Mouse (Mus musculus) retina, postnatal 7 days (tissue): ENCODE measurements at regions not wholly inside any gene's neighbourhood (a gene's known extent, or its start where the extent isn't known, plus 50 kb on each side); places are given as distances from the start of the nearest gene placed in this dataset.
A peak's percentile ranks its signal among the peaks of the same experiment; 100 is the strongest.

Experiments used
- DNase-seq: peaks from one replicate; pipeline ENCODE4 v3.0.0-alpha.2; 2012; ENCODE audit warnings: low read depth, low spot score

DNA sequence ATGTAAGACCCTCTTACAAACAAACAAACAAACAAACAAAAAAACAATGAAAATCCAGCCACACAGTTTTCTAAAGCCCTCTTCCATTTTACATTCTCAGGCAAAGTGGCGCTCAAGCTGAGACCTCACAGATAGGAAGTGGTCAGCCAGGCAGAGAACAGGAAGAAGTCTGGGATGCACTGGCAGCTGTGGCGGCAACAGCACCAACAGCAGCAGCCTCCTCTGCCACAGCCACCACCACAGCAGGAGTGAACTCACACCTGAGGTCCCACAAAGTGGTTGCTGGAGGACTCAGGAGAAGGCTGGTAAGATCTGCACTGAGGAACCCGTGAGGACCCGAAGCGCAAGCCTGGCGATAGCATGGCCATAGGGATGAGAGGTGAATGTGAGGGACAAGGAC lies 156.3 kb downstream of the Grm4 start:
- no peak for DNase-seq

GRCm38 (mm10) chr17:27364338-27364737 lies 156.9 kb downstream of the Grm4 start:
- no peak for DNase-seq

- no peak for DNase-seq
Measured at GRCm38 (mm10) chr17:27363911-27364310, 157.3 kb downstream of the Grm4 start.

DNA sequence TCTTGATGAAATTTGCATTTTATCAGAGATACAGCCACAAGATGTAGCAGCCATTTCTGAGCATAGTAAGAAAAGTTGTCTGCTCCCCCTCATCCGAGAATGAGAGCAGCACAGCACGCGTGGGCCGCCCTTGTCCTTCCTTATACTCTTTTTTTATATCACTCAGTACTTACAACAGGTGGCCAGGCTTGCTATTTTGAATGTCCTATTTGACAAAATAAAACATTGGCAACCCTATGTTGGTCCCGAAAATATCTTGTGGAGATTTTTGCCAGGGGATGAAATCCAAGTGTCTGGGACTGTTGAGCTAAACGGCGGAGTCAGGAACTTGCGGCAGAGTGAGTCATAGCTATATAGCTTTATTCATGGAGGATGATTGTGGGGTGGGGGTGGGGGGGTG lies 158.0 kb upstream of the Lemd2 start:
- DNase-seq: no peak

DNA sequence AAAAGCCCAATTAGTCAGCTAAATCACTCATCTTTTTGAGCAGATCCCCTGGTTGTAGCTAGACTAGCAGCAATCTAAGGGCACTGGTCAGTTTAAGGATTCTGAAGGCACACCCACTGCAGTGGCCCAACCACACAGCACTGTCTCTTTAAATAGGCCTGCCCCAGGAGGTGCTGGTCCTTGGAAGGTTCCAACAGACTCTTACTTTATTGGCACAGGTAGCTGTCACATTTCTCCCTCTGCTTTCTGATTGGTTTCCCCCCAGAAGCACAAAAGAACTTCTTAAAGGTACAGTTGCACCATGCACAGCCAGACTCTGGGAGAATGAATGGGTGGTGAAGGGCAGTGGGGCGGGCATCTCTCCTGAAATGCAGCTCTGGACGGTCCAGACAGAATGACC lies 157.1 kb upstream of the Lemd2 start:
- DNase-seq: peak; percentile 49

DNA sequence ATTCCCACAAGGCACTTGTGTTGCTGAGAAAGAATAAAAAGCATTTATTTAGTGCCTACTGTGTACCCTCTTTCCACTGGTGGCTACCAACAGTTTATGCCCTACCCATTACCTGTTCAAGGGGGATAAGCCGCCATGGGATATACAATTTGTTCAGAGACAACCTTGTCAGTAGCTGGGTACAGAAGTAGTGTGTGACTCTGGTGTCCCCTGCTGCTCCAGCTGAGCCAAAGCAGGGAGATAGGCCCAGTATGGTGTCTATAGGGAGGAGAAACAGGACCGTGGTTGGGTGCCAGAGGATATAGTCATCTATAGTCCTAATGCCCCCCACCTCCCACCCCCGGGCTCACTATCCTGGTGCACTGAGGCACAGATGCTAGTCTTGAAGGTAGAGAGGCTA lies 152.6 kb upstream of the Lemd2 start:
- DNase-seq: no peak

DNA sequence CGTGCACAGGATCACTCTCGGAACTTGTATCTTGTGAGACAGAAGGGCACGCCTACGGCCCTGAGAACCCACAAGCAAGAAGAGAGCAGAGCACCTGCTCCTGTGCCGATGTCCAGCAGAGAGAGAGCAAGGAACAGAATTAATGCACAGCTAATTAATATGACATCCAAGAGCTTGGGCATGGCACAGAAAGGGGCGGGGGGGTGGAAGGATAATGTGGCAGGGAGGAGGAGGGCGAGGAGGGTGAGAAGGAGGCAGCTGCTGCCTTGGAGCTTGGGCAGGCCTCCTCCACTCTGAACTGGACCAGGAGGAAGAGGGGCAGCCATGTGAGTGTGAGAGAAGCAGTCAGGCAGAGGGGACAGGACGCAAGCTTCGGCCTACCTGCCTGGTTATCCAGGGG lies 151.4 kb upstream of the Lemd2 start:
- no peak for DNase-seq

GRCm38 (mm10) chr17:27355056-27355455 lies 150.8 kb upstream of the Lemd2 start:
- DNase-seq: no peak

DNA sequence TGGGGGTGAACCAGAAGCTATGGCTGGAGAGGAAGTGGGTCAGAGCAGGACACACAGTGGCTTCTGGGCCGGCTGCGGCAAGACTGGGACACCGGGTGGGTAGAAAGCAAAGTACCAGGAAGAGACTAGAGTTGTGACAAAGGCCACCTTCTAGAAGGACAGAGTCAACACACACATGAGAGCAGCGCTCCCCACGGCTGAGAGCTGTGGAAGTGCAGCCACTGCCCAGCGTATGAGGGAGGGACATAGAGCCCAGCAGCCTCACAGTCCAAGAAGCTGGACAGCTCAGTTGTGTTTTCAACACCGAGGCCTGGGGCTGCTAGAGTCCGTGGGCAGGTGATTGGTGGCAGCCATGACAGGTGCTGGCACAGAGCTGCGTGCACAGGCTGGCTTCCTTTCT lies 145.6 kb upstream of the Lemd2 start:
- no peak for DNase-seq

- no peak for DNase-seq
Measured at GRCm38 (mm10) chr17:27349432-27349831, 145.2 kb upstream of the Lemd2 start.

DNA sequence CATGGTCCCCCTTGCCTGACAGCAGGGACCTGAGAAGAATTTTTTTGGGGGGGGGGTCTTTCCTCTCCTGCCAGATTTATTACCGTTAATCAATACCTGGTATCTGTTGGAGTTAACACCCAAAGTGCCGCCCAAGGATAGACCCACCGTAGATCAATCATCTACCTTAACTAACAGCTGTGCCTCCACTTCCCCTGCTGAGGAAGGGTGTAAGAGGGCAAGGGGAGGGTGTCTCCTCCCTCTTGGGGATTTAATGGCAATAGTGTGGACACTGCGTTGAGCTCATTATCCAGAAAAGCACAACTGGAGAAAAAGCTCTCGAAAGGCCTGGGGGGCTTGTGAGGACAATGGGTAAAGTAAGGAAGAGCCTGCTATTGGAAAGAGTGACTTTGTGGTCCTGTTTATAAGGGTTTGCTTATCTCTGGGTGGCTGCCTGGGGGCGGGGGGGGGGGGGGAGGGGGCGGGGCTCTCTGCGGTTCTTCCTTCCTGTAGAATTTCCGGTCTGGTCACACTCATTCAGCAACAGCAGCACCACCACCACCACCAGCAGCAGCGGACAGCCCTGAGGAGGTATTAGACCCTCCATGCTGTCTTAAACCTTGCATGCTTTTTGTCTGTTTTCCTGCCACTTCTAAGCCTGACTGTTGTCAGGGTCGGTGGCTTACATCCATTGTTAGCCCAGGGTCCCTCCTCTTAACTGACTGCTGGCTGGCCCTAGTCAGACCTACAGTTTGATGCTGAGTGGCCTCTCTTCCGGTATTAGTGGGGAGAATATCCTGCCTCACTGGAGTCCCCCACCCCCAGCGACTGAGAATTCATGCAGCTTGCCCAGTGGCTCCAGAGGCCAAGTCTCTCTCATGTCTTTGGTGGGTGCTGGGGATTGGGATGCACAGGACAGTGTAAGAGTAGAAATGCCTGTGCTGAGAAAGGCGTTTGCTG lies 138.0 kb upstream of the Lemd2 start:
- DNase-seq: no peak

- DNase-seq: no peak
Measured at GRCm38 (mm10) chr17:27339823-27340222, 135.6 kb upstream of the Lemd2 start.

DNA sequence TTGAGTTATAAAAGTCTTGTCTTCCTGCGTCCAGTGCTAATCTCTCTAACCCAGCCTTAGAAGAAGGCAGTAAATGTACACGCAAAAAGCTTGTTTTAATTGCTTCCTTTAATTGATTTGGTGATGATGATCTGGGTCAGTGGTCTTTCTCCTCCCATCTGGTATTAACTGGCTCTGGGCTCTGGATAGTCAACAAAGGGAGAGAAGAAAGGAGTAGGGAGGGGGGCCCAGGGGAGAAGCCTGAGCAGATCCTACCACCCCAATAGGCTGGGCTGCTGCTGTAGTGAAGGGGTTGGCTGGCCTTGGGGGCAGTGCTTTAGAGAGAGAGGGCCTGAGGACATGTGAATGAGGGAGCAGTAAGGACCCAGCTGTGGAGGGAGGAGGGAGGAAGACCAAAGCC lies 135.0 kb upstream of the Lemd2 start:
- no peak for DNase-seq

DNA sequence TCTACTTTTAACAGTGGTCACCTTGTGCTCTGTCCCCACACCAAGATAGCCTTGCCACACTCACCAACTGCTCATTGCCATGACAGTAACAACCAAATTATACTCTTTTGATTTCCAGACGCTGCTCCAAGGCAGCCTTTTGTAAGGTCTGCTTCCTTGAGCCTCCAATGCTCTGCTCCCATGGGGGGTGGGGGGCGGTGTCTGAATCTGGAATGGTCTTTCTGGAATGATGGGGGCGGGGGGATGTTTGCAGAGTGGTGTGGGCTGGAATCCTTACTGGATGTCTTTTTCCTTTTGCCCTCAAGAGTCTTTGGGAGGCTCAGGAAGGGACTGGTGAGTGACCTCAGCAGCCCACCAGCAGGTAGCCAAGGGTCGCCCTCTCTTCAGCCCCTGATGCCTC lies 131.4 kb upstream of the Lemd2 start:
- DNase-seq: no peak

- no peak for DNase-seq
Measured at GRCm38 (mm10) chr17:27333593-27333992, 129.3 kb upstream of the Lemd2 start.

DNA sequence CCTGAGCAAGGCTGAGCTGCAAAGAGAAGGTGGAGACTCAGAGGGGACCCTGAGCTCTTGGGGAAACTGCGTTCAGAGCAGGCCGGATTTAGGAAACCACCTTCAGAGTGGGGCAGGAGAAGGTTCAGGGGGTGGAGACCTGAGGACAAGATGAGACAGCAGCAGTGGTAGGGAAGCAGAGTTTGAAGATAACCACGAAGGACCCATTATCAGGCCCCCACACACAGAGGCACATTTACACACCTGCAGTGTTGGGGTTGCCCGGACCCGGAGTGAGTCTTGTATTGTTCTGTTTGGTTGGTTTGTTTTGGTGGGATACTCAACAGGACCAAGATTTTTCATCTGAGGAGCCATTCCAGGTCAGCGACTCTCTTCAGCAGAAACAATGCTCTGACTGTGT lies 128.9 kb upstream of the Lemd2 start:
- no peak for DNase-seq

GRCm38 (mm10) chr17:27332076-27332475 lies 127.8 kb upstream of the Lemd2 start:
- no peak for DNase-seq

DNA sequence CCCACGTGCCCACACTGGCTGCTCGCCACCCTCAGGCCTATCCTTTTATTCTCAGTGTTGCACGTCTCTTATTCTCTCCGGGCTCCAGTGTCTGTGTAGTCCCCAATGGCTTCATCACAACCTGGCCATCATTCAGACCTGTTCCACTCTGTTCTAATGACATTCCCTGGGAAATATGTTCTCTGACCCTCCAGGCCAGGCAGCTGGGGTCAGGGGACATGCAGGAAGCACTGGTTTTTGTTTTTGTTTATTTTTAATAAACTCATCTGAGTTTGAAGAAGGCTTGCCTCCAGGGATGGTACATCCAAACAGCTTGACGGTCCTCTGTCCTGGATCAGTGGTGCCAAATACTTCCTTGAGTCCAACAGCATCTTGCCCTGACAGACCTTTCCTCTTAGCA lies 127.4 kb upstream of the Lemd2 start:
- DNase-seq: no peak

DNA sequence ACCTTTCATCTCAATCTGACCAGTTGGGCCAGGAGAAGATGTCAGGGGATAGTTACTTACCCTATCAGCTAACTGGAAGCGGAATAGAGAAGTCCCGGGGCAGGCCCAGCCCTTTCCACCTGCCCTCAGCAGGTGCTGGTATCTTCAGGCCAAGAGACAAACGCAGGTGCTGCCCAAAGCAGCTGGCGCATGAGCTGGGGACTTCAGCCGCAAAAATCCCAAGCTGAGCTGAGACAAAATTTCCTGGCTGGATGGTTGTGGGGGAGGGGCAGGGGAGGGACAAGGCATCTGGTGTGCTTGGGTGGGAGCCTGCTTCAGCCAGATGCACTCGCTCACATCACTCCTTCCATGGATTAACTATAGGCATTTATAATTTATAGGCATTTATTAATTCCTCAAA lies 125.5 kb upstream of the Lemd2 start:
- DNase-seq: no peak

DNA sequence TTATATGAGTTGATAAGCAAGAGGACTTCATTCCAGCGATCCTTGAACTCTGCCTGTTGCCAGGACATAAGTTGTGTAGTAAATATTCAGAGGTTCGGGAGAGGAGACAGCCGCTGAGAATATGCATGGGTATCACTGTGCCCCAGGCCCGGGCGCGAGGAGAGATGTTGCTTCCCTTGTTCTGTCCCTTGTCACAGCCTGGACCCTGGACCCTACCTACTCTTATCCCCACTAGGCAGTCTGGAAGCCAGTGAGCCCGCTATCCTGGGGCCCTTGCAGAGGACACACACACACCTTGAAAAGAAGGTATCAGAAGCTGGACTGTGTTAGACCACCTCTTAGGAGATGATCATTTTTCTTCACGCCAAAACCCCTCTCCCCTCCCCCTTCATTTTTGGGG lies 124.9 kb upstream of the Lemd2 start:
- DNase-seq: no peak

DNA sequence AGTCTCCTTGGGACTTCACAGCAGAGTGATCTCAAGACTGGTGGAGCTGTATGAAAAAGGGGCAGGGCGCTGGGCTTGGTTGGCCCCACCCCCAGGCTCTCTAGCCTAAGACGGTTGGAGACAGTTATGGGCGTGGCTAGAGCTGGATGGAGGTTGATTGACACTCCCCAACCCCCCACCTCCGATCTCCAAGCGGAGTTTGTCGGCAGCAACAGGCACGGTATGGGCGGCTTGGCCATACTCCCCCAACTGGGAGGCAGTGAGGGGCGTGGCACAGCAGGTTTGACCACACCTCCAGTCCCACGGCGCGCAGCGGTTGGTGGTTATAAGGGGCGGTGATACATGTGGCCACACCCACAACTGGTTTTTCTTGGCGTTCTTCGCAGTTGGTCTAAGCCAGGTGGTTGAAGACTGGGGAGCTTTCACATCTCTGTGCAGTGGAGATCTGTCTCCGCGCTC lies 120.8 kb upstream of the Lemd2 start:
- DNase-seq: peak; percentile 61

GRCm38 (mm10) chr17:27323513-27323912 lies 119.2 kb upstream of the Lemd2 start:
- no peak for DNase-seq

GRCm38 (mm10) chr17:27322891-27323509 lies 118.7 kb upstream of the Lemd2 start:
- DNase-seq: no peak
